Mouse (Mus musculus) forebrain, embryonic 14.5 days (tissue): ENCODE results near the gene Gm20388. TPM values are rescaled to one million over a fixed set of nuclear protein-coding genes. Genes with fewer than 3 reads are reported as not detected.

ENCODE experiments used
- ATAC-seq: fragments of 200-750 bp; cut with Nextera tagmentation; 2 replicates; pipeline ENCODE4 v1.8.0; 2017; ENCODE audit warnings: mild to moderate bottlenecking, moderate library complexity
- DNase-seq: peaks from one replicate; pipeline ENCODE4 v3.0.0-alpha.2; 2015; ENCODE audit warnings: low spot score
- H3K27ac ChIP-seq: fragments of 300-500 bp; sonication (generic); 2 replicates; pipeline ENCODE4 v1.5.1; 2014; ENCODE audit warnings: low read depth, mild to moderate bottlenecking, control low read depth, low read length, moderate library complexity
- H3K27me3 ChIP-seq: fragments of 300-500 bp; sonication (generic); replicated peaks from 2 replicates; pipeline ENCODE4 v1.6.1; 2014; ENCODE audit warnings: low read length, control low read depth, mixed read lengths; ENCODE audit not compliant: control insufficient read depth, insufficient read depth
- H3K36me3 ChIP-seq: fragments of 300-500 bp; sonication (generic); 2 replicates; pipeline ENCODE4 v1.6.1; 2014; ENCODE audit warnings: low read length, control low read depth; ENCODE audit not compliant: control insufficient read depth, insufficient read depth
- H3K4me1 ChIP-seq: fragments of 300-500 bp; sonication (generic); 2 replicates; pipeline ENCODE4 v1.6.1; 2014; ENCODE audit warnings: antibody characterized with exemption, low read length, control low read depth; ENCODE audit not compliant: control insufficient read depth, insufficient read depth
- H3K4me2 ChIP-seq: fragments of 300-500 bp; sonication (generic); 2 replicates; pipeline ENCODE4 v1.6.1; 2014; ENCODE audit warnings: mild to moderate bottlenecking, control low read depth, low read length
- H3K4me3 ChIP-seq: fragments of 300-500 bp; sonication (generic); 2 replicates; pipeline ENCODE4 v1.5.1; 2014; ENCODE audit warnings: low read depth, low read length, control low read depth
- H3K9ac ChIP-seq: fragments of 300-500 bp; sonication (generic); 2 replicates; pipeline ENCODE4 v1.6.1; 2014; ENCODE audit warnings: mild to moderate bottlenecking, low read length, control low read depth, moderate library complexity
- H3K9me3 ChIP-seq: fragments of 300-500 bp; sonication (generic); replicated peaks from 2 replicates; pipeline ENCODE4 v1.6.1; 2016; ENCODE audit warnings: low read length, control low read depth, mixed read lengths; ENCODE audit not compliant: control insufficient read depth
- WGBS: fragments of 180-500 bp; shearing (Covaris S2); extraction: QIAGEN DNeasy Blood & Tissue Kit; methylation state at CpG from one replicate; pipeline ENCODE4 v1.1.7; 2014; 5-methylcytosine and 5-hydroxymethylcytosine counted together
- polyA plus RNA-seq: library from polyadenylated mRNA; unstranded; fragments of >200 nt; fragmentation: Nextera tagmentation; extraction: Ambion mirVana; gene quantifications from 2 replicates; pipeline ENCODE4 v1.2.1, GENCODE M21; 2014

Gene Gm20388
- polyA plus RNA-seq, 1 experiment from 2014 or later, result 7.4 TPM

DNA sequence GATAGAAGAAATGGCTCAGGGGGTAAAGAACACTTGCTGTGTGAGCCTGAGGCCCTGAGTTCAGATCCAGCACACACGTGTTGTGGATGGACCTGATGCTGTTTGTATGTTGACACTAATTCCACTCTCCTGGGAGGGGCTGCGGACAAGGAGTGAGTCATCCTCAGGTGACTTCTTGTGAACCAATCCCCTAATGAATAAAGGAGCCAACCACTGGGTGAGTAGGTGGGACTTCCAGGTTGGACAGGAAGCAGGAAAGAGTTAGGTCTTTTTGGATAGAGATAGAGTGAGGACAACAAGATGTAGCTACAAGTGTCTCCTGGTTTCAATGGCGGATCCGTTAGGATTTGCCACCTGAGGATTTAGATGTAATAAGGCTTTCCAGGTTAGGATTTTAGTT lies 3938.7 kb downstream of the Gm20388 start:
- no peaks in the 10 kb centered on the region for H3K27me3 ChIP-seq
- ATAC-seq, result no peak
- no peak for DNase-seq
- H3K4me2 ChIP-seq, result no peak overlapping the region
- no peak overlapping the region for H3K4me3 ChIP-seq
- 85% methylated on average over 4 of the region's 4 CpGs for WGBS
- H3K9me3 ChIP-seq, result no peaks in the 10 kb centered on the region
- H3K9ac ChIP-seq, result no peak overlapping the region
- no peaks in the 10 kb centered on the region for H3K4me1 ChIP-seq
- H3K27ac ChIP-seq, result no peak overlapping the region
- no peaks in the 10 kb centered on the region for H3K36me3 ChIP-seq

DNA sequence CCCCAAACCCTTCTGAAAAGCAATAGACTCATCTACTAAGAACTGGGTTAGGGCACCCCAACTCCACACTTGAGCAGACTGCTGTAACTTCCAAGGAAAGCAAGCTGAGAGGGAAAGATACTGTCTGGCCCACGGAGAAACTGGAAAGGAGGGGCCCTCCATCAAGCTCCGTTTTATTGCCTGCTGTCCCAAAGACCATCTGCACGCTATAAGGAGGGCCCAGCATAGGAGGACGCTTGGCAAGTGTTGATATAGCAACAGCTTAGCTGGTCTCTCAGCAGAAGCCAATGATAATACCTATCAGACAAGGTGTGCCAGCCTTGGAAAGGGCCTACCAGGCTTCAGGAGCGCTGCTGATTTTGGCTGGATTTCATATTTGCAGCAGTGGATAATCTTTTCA lies 3940.9 kb downstream of the Gm20388 start:
- Histone ChIP-seq H3K4me3 (no peak overlapping the region), H3K27ac (no peak overlapping the region), H3K4me1 (no peaks in the 10 kb centered on the region), H3K4me2 (no peak overlapping the region), H3K27me3 (no peaks in the 10 kb centered on the region), H3K36me3 (no peaks in the 10 kb centered on the region), H3K9ac (no peak overlapping the region), H3K9me3 (no peaks in the 10 kb centered on the region)
- ATAC-seq, result no peak
- 79% methylated on average over 5 of the region's 5 CpGs for WGBS
- no peak for DNase-seq

DNA sequence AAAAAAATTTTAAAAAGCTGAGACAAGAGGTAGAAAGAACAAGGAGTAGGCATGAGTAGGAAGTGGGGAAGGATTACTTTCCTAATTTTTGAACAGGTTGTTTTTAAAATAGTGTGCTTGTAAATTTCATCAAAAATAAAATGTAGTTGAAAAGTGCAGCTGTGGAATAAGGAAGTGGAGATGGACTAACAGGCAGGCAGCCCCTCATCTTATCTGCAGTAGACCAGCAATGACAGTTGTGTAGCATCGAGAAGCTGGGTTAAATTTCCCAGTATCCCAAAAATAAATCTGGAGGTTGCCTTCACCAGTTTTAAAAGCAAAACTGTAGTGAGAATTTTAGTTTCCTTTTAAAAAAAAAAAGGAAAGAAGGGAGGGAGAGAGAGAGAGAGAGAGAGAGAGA lies 3943.6 kb downstream of the Gm20388 start:
- ATAC-seq, result no peak
- 94% methylated on average over 1 of the region's 1 CpGs for WGBS
- no peaks in the 10 kb centered on the region for H3K9me3 ChIP-seq

DNA sequence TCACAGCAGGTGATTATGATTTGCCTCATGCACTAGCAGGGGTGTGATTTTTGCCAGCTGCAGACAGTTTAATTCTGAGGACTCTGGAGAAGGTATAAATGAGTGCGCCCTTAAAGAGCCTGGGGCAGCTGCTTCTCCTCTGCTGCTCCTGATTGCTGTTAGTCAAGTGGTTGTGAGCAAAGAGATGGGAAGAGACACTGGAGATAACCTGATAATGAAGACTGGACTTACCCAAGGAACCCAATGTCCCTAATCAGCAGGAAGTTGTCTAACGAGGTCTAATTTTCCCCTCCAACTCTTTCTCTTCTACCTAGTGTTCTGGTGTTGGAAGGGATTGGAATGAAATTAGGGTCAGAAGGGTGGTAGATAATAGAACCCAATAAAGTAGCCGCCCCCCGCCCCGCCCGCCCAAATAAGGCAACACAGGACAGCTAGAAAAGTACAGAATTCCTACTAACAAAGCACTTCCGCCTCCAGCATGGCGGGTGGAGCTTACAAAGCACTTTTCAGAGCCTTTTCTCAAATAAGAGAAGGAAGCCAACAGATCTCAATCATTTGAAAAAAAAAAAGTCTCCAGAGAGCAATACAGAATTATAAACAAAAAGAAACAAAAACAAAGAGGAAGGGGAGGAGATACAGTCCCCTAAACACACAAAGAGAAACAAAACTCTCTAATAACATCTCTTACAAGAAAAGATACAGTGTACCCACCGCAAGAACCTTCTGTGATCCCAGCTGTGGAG lies 3944.3 kb downstream of the Gm20388 start:
- Histone ChIP-seq H3K27ac (no peak overlapping the region), H3K4me3 (no peak overlapping the region), H3K4me1 (peaks cover 6% of the 10 kb centered on the region; the same call in 1 of the 2 replicates), H3K27me3 (no peaks in the 10 kb centered on the region), H3K9me3 (no peaks in the 10 kb centered on the region), H3K4me2 (no peak overlapping the region), H3K36me3 (no peaks in the 10 kb centered on the region), H3K9ac (no peak overlapping the region)
- WGBS, result 70% methylated on average over 9 of the region's 9 CpGs
- no peak for DNase-seq
- no peak for ATAC-seq

More for the DNA sequence above, 3943.6 kb downstream of the Gm20388 start:
- no peaks in the 10 kb centered on the region for H3K27me3 ChIP-seq
- no peak for DNase-seq
- peaks cover 6% of the 10 kb centered on the region; the same call in 1 of the 2 replicates for H3K4me1 ChIP-seq
- H3K4me2 ChIP-seq, result no peak overlapping the region
- no peak overlapping the region for H3K4me3 ChIP-seq
- H3K27ac ChIP-seq, result no peak overlapping the region
- H3K36me3 ChIP-seq, result no peaks in the 10 kb centered on the region
- H3K9ac ChIP-seq, result no peak overlapping the region

DNA sequence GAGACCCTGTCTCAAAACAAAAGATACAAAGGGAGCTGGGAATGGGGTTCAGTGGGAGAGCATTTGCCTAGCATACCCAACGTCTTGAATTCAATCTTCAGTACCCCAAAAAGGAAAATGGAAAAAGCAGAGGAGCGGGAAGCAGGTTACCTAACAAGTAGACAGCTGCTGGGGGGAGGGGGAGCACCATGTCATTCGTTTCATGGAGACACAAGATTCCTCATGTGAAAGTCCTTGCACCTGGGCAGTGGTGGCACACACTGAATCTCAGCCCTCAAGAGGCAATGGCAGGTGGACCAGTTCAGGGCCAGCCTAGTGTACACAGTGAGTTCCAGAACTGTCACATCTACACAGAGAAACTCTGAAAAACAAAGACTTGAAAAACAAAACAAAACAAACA lies 3946.7 kb downstream of the Gm20388 start:
- Histone ChIP-seq H3K36me3 (no peaks in the 10 kb centered on the region), H3K27me3 (peaks cover 4% of the 10 kb centered on the region; the same call in 1 of the 2 replicates), H3K9ac (no peak overlapping the region), H3K4me1 (peaks cover 6% of the 10 kb centered on the region; the same call in 1 of the 2 replicates), H3K9me3 (no peaks in the 10 kb centered on the region), H3K27ac (no peak overlapping the region), H3K4me2 (peak overlapping the region; percentile 89), H3K4me3 (no peak overlapping the region)
- no peak for ATAC-seq
- 66% methylated on average over 3 of the region's 3 CpGs for WGBS
- DNase-seq, result no peak

DNA sequence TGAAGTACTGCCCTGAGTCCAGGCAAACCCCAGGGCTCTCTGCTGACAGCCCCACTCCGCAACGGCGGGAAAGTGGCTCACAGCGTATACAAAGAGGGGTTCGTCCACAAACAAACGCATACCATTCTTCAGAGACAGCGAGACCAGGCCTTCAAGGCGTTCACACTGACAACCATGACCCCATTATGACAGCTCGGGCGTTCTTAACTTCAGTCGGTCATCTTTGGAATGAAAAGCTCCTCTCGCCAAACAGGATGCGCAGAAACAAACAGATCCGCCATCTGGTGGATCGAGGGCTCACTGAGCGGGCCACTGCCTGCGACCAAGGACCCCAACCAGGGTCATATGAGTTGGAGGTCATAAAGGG lies 3947.9 kb downstream of the Gm20388 start:
- DNase-seq (peak; percentile 41), ATAC-seq (0 out of 2 replicates have a peak, but pooled peaks have one; percentile 4)
- 0% methylated on average over 17 of the region's 17 CpGs for WGBS
- H3K36me3 ChIP-seq, result no peaks in the 10 kb centered on the region
- H3K9ac ChIP-seq, result peak overlapping the region; percentile 82
- H3K4me2 ChIP-seq, result peak overlapping the region; percentile 89
- peak overlapping the region; percentile 84 for H3K4me3 ChIP-seq
- peaks cover 4% of the 10 kb centered on the region; the same call in 1 of the 2 replicates for H3K27me3 ChIP-seq
- H3K4me1 ChIP-seq, result peaks cover 6% of the 10 kb centered on the region; the same call in 1 of the 2 replicates
- H3K27ac ChIP-seq, result peak overlapping the region; percentile 66; the same call in 1 of the 2 replicates
- H3K9me3 ChIP-seq, result no peaks in the 10 kb centered on the region

DNA sequence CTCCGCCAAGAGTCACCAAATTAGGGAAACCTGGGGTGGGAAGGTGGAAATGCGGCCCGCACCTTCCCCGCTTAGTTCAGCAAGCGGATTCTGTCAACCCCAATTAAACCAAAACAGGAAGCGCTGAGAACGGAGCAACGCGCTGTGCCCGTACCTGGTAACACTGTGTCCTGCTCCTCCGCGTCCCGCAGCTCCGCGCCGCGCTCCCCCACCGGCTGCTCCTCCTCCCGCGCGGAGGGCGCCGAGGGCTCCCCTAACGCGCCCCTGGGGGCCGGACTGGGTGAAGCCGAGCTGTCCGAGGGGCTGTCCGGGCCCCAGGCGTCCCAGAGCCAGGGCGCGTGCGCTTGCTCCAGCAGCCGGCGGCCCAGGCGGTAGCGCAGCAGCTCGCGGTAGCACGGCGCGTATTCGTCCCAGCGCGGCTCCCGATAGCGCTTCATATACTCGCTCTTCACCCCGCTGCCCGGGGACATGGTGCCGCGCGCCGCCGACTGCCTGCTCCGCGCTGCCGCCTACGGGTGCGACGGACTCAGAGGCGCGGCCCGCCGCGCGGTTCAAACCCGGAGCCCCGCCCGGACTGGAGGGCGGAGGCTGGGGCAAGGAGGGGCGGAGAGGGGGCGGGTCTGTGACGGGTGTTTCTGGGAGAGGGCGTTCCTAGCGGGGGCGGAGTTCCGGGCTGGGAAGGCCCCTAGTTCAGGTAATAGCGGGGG lies 3948.5 kb downstream of the Gm20388 start:
- DNase-seq (peak; percentile 95), ATAC-seq (peak; percentile 96)
- Histone ChIP-seq H3K4me1 (peaks cover 9% of the 10 kb centered on the region; the same call in 1 of the 2 replicates), H3K4me3 (peak overlapping the region; percentile 84), H3K9ac (peak overlapping the region; percentile 82), H3K9me3 (no peaks in the 10 kb centered on the region), H3K27ac (peak overlapping the region; percentile 66), H3K36me3 (no peaks in the 10 kb centered on the region), H3K27me3 (peaks cover 4% of the 10 kb centered on the region; the same call in 1 of the 2 replicates), H3K4me2 (peak overlapping the region; percentile 89)
- WGBS, result under 1% methylated on average over 78 of the region's 79 CpGs

DNA sequence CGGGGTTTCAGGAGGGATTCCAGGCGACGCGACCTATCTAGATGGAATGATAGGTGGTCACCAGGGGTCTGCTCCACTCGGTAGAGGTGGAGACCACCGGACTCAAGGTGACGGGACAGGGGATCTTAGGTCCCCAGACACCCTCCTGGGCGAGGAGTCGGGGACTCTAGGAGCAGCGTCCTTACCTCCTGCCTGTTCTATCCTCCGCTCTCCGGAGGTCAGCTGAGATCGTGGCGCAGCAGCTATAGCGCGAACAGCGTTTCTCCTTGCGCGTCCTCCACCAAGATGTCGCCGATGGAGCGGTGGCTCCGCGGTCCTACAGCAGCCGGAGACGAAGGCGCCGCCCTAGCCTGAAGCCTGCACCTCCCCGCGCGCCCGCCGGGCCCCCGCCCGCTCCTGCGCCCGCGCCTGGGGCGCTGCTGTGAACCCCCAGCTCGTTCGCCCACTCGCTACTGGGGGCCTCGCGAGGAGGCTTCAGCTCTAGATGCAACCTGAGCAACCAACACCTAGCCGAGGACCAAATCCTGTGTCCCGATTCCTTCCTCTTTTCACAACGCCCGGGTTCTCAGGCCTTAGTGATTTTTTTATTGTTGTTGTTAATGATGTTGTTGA lies 3949.1 kb downstream of the Gm20388 start, which contains the start of gene Ccsap:
TSS of gene Ccsap (minus strand) at position 562 of the 612 bp plus-strand sequence.
- Histone ChIP-seq H3K27ac (peak within 1 kb of the TSS; percentile 66), H3K9me3 (no peaks in the 10 kb centered on the region), H3K9ac (peak within 1 kb of the TSS; percentile 82), H3K4me1 (peaks cover 12% of the 10 kb centered on the region; the same call in 1 of the 2 replicates), H3K4me3 (peak within 1 kb of the TSS; percentile 84), H3K27me3 (peaks cover 4% of the 10 kb centered on the region; the same call in 1 of the 2 replicates), H3K36me3 (no peaks in the 10 kb centered on the region), H3K4me2 (peak within 1 kb of the TSS; percentile 89)
- DNase-seq, result peak; percentile 50
- WGBS, result 2% methylated on average over 46 of the region's 48 CpGs
- peak; percentile 56 for ATAC-seq
